Mouse (Mus musculus): Measurements from ENCODE around the gene Pitpnc1.

Pitpnc1 gene

GRCm38 (mm10) chr11:107443121-107444095 is 27.1 kb downstream of the Pitpnc1 start:
- DNase-seq (ENCODE audit: low spot score), result no peak

GRCm38 (mm10) chr11:107441050-107441449 is 29.4 kb downstream of the Pitpnc1 start:
- no peak for DNase-seq (ENCODE audit: low spot score)

GRCm38 (mm10) chr11:107438140-107438539 is 32.4 kb downstream of the Pitpnc1 start:
- no peak for DNase-seq (ENCODE audit: low spot score)

- no peak for DNase-seq (ENCODE audit: low spot score)
These were observed 32.8 kb downstream of the Pitpnc1 start for GRCm38 (mm10) chr11:107437723-107438122.

- DNase-seq (ENCODE audit: low spot score), result no peak
These were observed 34.6 kb downstream of the Pitpnc1 start for GRCm38 (mm10) chr11:107435776-107436449.

- DNase-seq (ENCODE audit: low spot score), result no peak
These were observed 39.1 kb downstream of the Pitpnc1 start for GRCm38 (mm10) chr11:107431197-107431965.

- no peak for DNase-seq (ENCODE audit: low spot score)
These were observed 42.5 kb downstream of the Pitpnc1 start for GRCm38 (mm10) chr11:107428011-107428410.

- DNase-seq (ENCODE audit: low spot score), result no peak
These were observed 46.3 kb downstream of the Pitpnc1 start for GRCm38 (mm10) chr11:107424176-107424575.

- no peak for DNase-seq (ENCODE audit: low spot score)
These were observed 48.1 kb downstream of the Pitpnc1 start for GRCm38 (mm10) chr11:107422356-107422754.

GRCm38 (mm10) chr11:107421751-107422355 is 48.6 kb downstream of the Pitpnc1 start:
- DNase-seq (ENCODE audit: low spot score), result no peak

GRCm38 (mm10) chr11:107419925-107420324 is 50.6 kb downstream of the Pitpnc1 start:
- DNase-seq (ENCODE audit: low spot score), result no peak

- no peak for DNase-seq (ENCODE audit: low spot score)
These were observed 53.4 kb downstream of the Pitpnc1 start for GRCm38 (mm10) chr11:107417041-107417583.

- DNase-seq (ENCODE audit: low spot score), result peak; percentile 57
These were observed 54.0 kb downstream of the Pitpnc1 start for GRCm38 (mm10) chr11:107416561-107416926.

GRCm38 (mm10) chr11:107415901-107416560 is 54.5 kb downstream of the Pitpnc1 start:
- no peak for DNase-seq (ENCODE audit: low spot score)

GRCm38 (mm10) chr11:107414996-107415747 is 55.3 kb downstream of the Pitpnc1 start:
- no peak for DNase-seq (ENCODE audit: low spot score)

- DNase-seq (ENCODE audit: low spot score), result peak; percentile 63
These were observed 57.2 kb downstream of the Pitpnc1 start for GRCm38 (mm10) chr11:107413251-107413655.

- no peak for DNase-seq (ENCODE audit: low spot score)
These were observed 58.4 kb downstream of the Pitpnc1 start for GRCm38 (mm10) chr11:107412128-107412527.

- DNase-seq (ENCODE audit: low spot score), result peak; percentile 39
These were observed 58.9 kb downstream of the Pitpnc1 start for GRCm38 (mm10) chr11:107411576-107411975.

- DNase-seq (ENCODE audit: low spot score), result no peak
These were observed 59.7 kb downstream of the Pitpnc1 start for GRCm38 (mm10) chr11:107410804-107411203.

GRCm38 (mm10) chr11:107410090-107410732 is 60.3 kb downstream of the Pitpnc1 start:
- DNase-seq (ENCODE audit: low spot score), result no peak
